Mouse (Mus musculus) intestine, postnatal 0 days (tissue): ENCODE data around the gene Olfr1393. TPM values are rescaled to one million over a fixed set of nuclear protein-coding genes. Genes with fewer than 3 reads are reported as not detected.
A peak's percentile ranks its signal among the peaks of the same experiment; 100 is the strongest.

Experiments used
- ATAC-seq: fragments of 200-750 bp; cut with Nextera tagmentation; 2 replicates; pipeline ENCODE4 v1.8.0; 2017; ENCODE audit warnings: mild to moderate bottlenecking, moderate TSS enrichment, moderate library complexity
- H3K27ac ChIP-seq: fragments of 300-500 bp; sonication (generic); 2 replicates; pipeline ENCODE4 v1.5.1; 2014; ENCODE audit warnings: mild to moderate bottlenecking, low read depth, low read length, moderate library complexity
- H3K27me3 ChIP-seq: fragments of 300-500 bp; sonication (generic); replicated peaks from 2 replicates; pipeline ENCODE4 v1.6.1; 2014; ENCODE audit warnings: low read length, mixed read lengths; ENCODE audit not compliant: control insufficient read depth, insufficient read depth
- H3K36me3 ChIP-seq: fragments of 300-500 bp; sonication (generic); 2 replicates; pipeline ENCODE4 v1.6.1; 2014; ENCODE audit warnings: mild to moderate bottlenecking, moderate library complexity; ENCODE audit not compliant: control insufficient read depth, insufficient read depth
- H3K4me1 ChIP-seq: fragments of 300-500 bp; sonication (generic); replicated peaks from 2 replicates; pipeline ENCODE4 v1.6.1; 2014; ENCODE audit warnings: antibody characterized with exemption, low read length, mixed read lengths; ENCODE audit not compliant: control insufficient read depth, insufficient read depth
- H3K4me2 ChIP-seq: fragments of 300-500 bp; sonication (generic); replicated peaks from 2 replicates; pipeline ENCODE4 v1.6.1; 2014; ENCODE audit warnings: low read depth, mild to moderate bottlenecking, moderate library complexity
- H3K4me3 ChIP-seq: fragments of 300-500 bp; sonication (generic); 2 replicates; pipeline ENCODE4 v1.5.1; 2014; ENCODE audit warnings: low read depth, low read length
- H3K9ac ChIP-seq: fragments of 300-500 bp; sonication (generic); 2 replicates; pipeline ENCODE4 v1.6.1; 2014; ENCODE audit warnings: mild to moderate bottlenecking, low read depth, low read length
- H3K9me3 ChIP-seq: fragments of 300-500 bp; sonication (generic); 2 replicates; pipeline ENCODE4 v1.6.1; 2016; ENCODE audit warnings: mixed run types; ENCODE audit not compliant: control insufficient read depth
- CTCF ChIP-seq: sonication (generic); IDR thresholded peaks from 2 replicates; pipeline ENCODE4 v1.5.1; 2016; ENCODE audit warnings: low read depth, mild to moderate bottlenecking, control low read depth, antibody characterized with exemption, moderate library complexity
- WGBS: fragments of 180-500 bp; shearing (Covaris S2); extraction: QIAGEN DNeasy Blood & Tissue Kit; methylation state at CpG from one replicate; pipeline ENCODE4 v1.1.7; 2014; 5-methylcytosine and 5-hydroxymethylcytosine counted together
- polyA plus RNA-seq: library from polyadenylated mRNA; unstranded; fragments of >200 nt; fragmentation: Nextera tagmentation; extraction: Ambion mirVana; gene quantifications from 2 replicates; pipeline ENCODE4 v1.2.1, GENCODE M21; 2015

Olfr1393 gene
- polyA plus RNA-seq, 1 experiment from 2014 or later = not detected

DNA sequence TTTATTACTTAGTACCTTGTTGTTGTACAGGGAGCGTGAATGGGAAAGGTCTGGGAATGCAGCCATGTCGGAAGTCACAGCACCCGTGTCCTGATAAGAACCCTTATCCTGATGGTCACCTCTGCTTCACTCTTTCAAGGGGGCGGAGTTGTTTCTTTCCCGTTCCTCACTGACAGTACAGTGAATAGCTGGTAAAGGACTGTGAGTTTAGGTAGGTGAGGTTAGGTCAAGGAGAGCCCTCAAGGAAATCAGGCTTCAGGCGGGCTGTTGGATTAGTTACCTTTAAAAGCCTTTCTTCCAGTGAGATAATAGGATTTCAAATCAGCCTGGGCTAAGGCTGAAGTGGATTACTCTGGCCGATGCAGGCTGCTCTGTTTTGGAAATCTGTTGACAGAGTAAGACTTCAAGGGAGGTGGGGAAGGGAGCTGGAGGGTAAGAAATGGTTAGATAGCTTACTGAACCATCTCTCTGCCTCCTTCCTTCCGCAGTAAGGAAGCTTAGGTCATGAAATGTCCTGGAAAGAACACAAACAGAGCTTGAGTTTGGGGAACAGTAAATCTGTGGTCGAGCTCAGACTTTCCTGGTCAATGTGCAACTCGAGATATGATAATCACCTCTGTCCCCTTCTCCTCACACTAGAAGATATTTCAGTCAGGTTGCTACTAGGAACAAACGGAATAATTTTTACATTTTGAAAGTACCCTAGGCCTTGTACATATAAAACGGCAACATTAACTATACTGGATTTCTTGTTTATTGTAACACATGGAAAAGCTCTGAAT lies 32.3 kb upstream of the Olfr1393 start:
- peak overlapping the region; percentile 72 for H3K4me2 ChIP-seq
- TF ChIP-seq CTCF = no peak
- no peaks in the 10 kb centered on the region for H3K9me3 ChIP-seq
- H3K4me3 ChIP-seq = peak overlapping the region; percentile 54
- peak overlapping the region; percentile 34; the same call in 1 of the 2 replicates for H3K9ac ChIP-seq
- ATAC-seq = peak; percentile 23
- H3K4me1 ChIP-seq = peaks cover 31% of the 10 kb centered on the region
- whole genome bisulfite sequencing = 21% methylated on average over 12 of the region's 12 CpGs
- H3K27me3 ChIP-seq = no peaks in the 10 kb centered on the region
- H3K27ac ChIP-seq = peak overlapping the region; percentile 94
- no peaks in the 10 kb centered on the region for H3K36me3 ChIP-seq

DNA sequence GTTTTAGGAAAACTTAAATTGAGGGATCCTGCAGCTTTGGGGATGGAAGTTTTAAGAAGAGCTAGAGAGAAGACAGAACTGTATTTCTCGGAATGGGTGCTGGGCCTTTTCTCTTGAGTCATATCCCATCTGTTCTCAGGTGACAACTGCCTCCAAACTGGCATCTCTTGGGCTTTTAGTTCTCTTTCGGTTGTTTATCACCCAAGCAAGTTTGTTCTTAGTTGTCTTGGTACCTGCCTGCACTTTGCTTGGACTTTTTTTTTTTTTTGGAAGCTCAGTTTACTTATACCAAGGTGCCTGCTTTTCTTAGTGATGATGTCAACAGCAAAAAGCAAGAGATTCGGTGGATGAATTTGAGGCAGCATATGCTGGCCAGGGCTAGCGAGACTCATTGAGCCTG lies 31.6 kb upstream of the Olfr1393 start:
- H3K9me3 ChIP-seq = no peaks in the 10 kb centered on the region
- no peak for TF ChIP-seq CTCF
- H3K27me3 ChIP-seq = no peaks in the 10 kb centered on the region
- peak overlapping the region; percentile 72 for H3K4me2 ChIP-seq
- no peak for ATAC-seq
- H3K27ac ChIP-seq = peak overlapping the region; percentile 54
- WGBS = 77% methylated on average over 4 of the region's 4 CpGs
- H3K4me3 ChIP-seq = peak overlapping the region; percentile 54
- H3K4me1 ChIP-seq = peaks cover 34% of the 10 kb centered on the region
- no peaks in the 10 kb centered on the region for H3K36me3 ChIP-seq
- H3K9ac ChIP-seq = no peak overlapping the region

DNA sequence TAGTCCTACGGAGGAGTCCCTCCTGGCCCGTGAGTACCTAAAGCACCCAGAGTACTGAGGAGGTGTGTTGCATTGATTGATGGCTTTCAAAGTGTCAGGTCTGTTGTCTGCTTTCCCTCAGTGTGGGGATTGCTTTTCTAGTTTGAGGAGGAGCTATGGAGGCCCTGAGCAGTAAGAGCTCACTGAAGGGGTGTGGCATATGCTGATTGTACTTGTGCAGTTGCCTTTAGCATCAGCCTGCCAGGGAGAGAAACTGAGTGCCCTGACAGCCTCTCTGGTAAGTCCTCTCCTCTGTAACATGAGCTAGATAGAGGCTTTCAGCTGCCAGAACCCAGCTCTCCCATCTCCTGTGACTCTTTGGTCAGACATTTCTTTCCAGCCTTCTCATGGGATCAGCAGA lies 30.8 kb upstream of the Olfr1393 start:
- peak overlapping the region; percentile 54 for H3K27ac ChIP-seq
- 24% methylated on average over 2 of the region's 2 CpGs for WGBS
- no peak for TF ChIP-seq CTCF

DNA sequence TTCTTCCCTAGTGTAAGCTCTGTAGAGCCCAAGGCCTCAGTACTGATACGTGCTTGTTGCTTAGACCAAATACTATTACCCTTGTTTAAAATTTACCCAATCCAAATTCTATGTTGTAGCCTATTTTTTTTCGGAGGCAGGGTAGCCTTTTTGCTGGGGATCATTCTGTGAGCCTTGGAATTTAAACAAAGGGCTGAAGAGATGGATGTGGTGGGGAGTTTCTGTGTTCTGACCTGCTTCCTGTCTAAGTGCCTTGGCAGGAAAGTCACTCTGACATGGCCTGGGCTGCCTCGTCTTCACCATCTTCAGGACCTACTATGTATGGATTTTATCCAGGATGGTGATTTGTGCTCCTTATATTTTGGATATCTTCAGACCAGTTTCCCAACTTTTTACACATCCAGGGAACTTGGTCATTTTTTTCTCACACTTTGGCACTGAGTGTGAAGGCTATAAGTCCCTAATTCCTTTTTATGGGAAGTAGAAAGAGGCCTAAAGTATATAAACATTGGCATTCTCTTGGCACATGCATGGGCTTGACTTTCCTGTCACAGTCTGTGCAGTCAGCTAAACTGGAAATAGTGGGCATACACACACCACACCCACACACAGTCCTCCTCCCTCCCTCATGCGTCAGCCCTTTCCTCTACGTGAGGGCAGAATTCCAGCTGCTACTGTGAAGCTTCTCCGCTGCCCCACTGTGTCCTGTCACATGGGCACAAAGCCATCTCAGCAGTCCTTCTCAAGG lies 29.7 kb upstream of the Olfr1393 start:
- H3K4me3 ChIP-seq = no peak overlapping the region
- H3K4me2 ChIP-seq = peak overlapping the region; percentile 9; the same call in 1 of the 2 replicates
- TF ChIP-seq CTCF = no peak

More for the DNA sequence above, 30.8 kb upstream of the Olfr1393 start:
- Histone ChIP-seq H3K9ac (no peak overlapping the region), H3K4me2 (peak overlapping the region; percentile 72), H3K9me3 (no peaks in the 10 kb centered on the region), H3K4me1 (peaks cover 40% of the 10 kb centered on the region), H3K4me3 (0 out of 2 replicates have a peak overlapping the region, but pooled peaks have one; percentile 5), H3K27me3 (no peaks in the 10 kb centered on the region), H3K36me3 (no peaks in the 10 kb centered on the region)
- no peak for ATAC-seq

DNA sequence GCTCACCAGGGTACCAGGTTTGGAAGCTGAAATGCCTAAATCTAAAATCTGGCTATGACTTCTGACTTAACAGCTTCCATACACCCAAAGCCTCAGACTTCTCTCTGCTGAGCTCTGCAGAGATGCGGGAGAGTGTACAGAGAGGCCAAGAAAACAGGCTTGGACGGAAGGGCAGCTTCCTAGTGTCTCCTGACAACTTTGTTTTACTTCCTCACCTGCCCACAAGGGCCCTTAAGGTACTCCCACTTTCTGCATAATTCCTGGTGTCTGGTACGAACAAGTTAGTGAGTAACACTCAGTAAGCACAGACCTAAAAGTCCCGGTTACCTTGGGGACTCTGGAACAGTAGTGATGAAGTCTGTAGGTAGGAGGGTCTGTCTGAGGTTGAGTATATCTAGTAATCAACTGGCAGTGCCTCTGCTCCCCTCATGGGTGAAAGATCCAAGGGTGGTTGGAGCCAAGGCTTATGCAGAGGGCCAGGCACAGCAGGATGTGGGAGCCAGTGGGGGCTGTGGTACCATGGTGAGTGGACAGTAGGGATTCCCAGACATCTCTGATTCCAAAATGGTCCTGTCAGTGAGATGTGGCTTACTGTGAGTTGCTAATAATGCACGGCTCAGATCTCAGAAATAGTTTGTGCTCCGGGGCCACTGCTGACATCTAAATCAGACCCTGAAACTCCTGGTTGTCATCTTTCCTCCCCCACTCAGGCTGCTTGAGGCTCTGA lies 29.0 kb upstream of the Olfr1393 start:
- no peak overlapping the region for H3K4me3 ChIP-seq
- TF ChIP-seq CTCF = no peak
- H3K4me1 ChIP-seq = peaks cover 40% of the 10 kb centered on the region
- no peak overlapping the region for H3K9ac ChIP-seq
- H3K4me2 ChIP-seq = peak overlapping the region; percentile 89
- peak overlapping the region; percentile 41; the same call in 1 of the 2 replicates for H3K27ac ChIP-seq
- no peaks in the 10 kb centered on the region for H3K9me3 ChIP-seq
- H3K36me3 ChIP-seq = peaks cover 8% of the 10 kb centered on the region; the same call in 1 of the 2 replicates
- ATAC-seq = no peak
- no peaks in the 10 kb centered on the region for H3K27me3 ChIP-seq
- 61% methylated on average over 6 of the region's 6 CpGs for whole genome bisulfite sequencing

More for the DNA sequence above, 29.7 kb upstream of the Olfr1393 start:
- no peaks in the 10 kb centered on the region for H3K27me3 ChIP-seq
- peaks cover under 1% of the 10 kb centered on the region; the same call in 1 of the 2 replicates for H3K36me3 ChIP-seq
- no peak for ATAC-seq
- WGBS = 35% methylated on average over 6 of the region's 6 CpGs
- no peak overlapping the region for H3K9ac ChIP-seq
- H3K9me3 ChIP-seq = no peaks in the 10 kb centered on the region
- H3K27ac ChIP-seq = peak overlapping the region; percentile 41
- H3K4me1 ChIP-seq = peaks cover 40% of the 10 kb centered on the region
